Mouse (Mus musculus): ENCODE data around the gene Ankrd22.
A peak's percentile ranks its signal among the peaks of the same experiment; 100 is the strongest.

Ankrd22 gene

DNA sequence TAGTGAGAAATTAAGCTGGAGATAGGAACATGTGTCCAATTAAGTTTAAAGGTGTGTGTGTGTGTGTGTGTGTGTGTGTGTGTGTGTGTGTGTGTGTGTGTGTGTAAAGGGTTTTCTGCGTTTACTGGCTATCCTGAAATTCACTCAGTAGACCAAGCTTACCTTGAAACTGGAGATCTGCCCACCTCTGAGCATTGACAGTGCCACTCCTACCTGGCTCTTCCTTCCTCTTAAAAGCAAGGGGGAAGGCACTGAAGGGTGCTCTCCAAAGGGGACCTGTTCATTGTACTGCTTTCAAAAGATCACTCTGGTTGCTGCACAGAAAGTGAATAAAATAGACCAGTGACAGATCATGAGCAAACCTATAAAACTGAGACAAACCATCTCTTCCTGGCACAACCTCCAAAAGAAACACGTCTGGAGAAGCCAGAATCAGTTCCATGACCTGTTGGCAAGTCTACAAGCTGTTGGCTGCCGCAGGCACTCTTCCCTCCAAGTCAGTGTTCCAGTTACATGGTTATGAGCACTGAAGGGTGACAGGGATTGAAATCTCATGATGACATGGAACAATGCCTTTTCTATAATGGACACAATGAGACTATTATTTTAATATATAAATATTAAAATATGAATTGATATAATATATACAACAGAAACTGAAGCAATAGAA, 76.7 kb downstream of the Ankrd22 start:
- DNase-seq: peak; percentile 76 to 80

DNA sequence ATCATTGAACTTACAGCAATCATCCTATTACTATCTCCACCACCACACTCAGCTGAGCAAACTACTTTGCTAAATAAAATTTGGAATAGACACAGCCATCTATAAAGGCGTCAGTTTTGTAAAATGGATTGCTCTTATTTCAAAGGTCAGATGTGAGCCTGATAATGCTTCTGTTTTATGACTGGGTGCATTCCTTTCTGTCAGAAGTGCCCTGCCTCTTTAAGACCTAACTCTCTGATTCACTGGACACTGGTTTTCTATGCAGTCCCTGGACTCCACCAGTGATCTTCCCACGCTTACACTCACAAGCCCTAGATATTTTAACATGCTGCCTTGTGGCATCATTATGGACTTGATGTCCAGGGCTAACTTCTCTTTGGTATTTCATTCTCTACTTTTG, 87.7 kb downstream of the Ankrd22 start:
- DNase-seq: no peak

DNA sequence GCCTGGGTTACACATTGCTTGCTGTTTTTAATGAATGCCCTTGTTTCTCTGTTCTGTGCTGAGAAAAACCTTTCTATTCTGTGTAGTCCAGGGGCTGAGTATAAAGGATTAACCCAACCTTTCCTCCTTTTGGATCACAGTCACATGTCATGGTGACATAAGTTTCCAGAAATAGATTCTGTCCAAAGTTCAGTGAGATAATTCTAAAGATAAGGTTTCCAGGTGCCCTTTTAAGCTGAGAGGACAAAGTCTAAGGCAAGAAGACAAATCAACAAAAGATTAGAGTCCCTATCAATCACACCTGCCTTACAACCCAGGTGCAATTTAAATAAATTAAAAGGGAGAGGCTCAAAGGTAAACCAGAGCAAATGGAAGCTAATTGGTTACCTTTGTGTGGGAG, 91.6 kb downstream of the Ankrd22 start:
- DNase-seq: no peak
